Mouse (Mus musculus) erythroid progenitor cell, adult 5-6 weeks (primary cell): ENCODE data around the gene Zc3h4. TPM values are rescaled to one million over a fixed set of nuclear protein-coding genes. Genes with fewer than 3 reads are reported as not detected.

Experiments used
- ATAC-seq: replicated peaks from 2 replicates; pipeline ENCODE4 v1.8.0; 2016; ENCODE audit warnings: moderate number of reproducible peaks, mild to moderate bottlenecking, moderate TSS enrichment, inconsistent platforms; ENCODE audit not compliant: poor library complexity, low FRiP score, severe bottlenecking
- total RNA-seq, 2 experiments: library from RNA; stranded (forward) in 1 of 2; stranded (reverse) in 1 of 2; fragments of 150-400 nt in 1 of 2; fragments of 186-747, 209-891 nt in 1 of 2; gene quantifications; 2 replicates each; pipeline versions ENCODE4 v1.2.3 to v1.2.4; 2015 to 2017; ENCODE audit warnings: low replicate concordance in 2 of 2

The Zc3h4 gene
- total RNA-seq, 2 experiments from 2014 or later = 43.6 to 89.2 TPM

- no peak for ATAC-seq
Observed at GRCm38 (mm10) chr7:16473847-16474246, 73.1 kb downstream of the Zc3h4 start.

DNA sequence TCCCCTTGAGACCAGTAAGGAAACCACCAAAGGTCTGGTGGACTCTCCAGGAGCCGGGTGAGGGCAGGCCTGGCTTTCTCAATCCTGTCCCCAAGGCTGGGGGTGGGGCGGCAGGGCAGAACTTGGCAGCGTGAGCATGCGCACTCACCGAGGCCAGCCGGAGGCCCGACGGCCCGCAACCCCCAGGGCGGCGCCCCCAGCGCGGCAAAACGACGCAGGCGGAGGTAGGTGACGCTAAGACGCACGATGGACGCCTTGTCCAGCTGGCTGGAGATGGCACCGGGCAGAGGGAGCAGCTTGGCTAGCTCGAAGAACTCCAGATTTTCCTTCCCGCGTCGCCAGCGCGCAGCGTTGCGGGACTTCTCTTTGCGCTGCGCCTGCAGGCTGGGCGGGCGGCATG lies 73.7 kb downstream of the Zc3h4 start:
- no peak for ATAC-seq

- ATAC-seq = no peak
Observed at GRCm38 (mm10) chr7:16475321-16475720, 74.6 kb downstream of the Zc3h4 start.

- 0 out of 2 replicates have a peak, but pooled peaks have one; percentile 28 for ATAC-seq
Observed at GRCm38 (mm10) chr7:16475764-16476599, 75.3 kb downstream of the Zc3h4 start.

GRCm38 (mm10) chr7:16476600-16476989 lies 75.9 kb downstream of the Zc3h4 start:
- no peak for ATAC-seq

- ATAC-seq = no peak
Observed at GRCm38 (mm10) chr7:16477628-16478027, 76.9 kb downstream of the Zc3h4 start, which contains the start of gene Npas1. TSS of gene Npas1 (minus strand) at chr7:16477728.

Other genes starting within 250 kb of the Zc3h4 start
- 1.3 TPM in 1 of 2 replicates, not detected in the other for gene Meis3, start 225.8 kb upstream of the Zc3h4 start, total RNA-seq (2015; ENCODE audit: low replicate concordance)
- gene Meis3, start 225.8 kb upstream of the Zc3h4 start, total RNA-seq (2017; ENCODE audit: low replicate concordance) = not detected in 2 replicates
- 2.5 and 2.9 TPM in 2 replicates for gene Dhx34, start 178.9 kb upstream of the Zc3h4 start, total RNA-seq (2015; ENCODE audit: low replicate concordance)
- gene Dhx34, start 178.9 kb upstream of the Zc3h4 start, total RNA-seq (2017; ENCODE audit: low replicate concordance) = 0.76 and 4.6 TPM in 2 replicates
- gene C5ar2, start 156.8 kb upstream of the Zc3h4 start, total RNA-seq (2015; ENCODE audit: low replicate concordance) = 2.2 and 8.4 TPM in 2 replicates
- gene C5ar2, start 156.8 kb upstream of the Zc3h4 start, total RNA-seq (2017; ENCODE audit: low replicate concordance) = 1.8 and 3.3 TPM in 2 replicates
- 5.4 and 8.0 TPM in 2 replicates for gene C5ar1, start 141.4 kb upstream of the Zc3h4 start, total RNA-seq (2015; ENCODE audit: low replicate concordance)
- gene C5ar1, start 141.4 kb upstream of the Zc3h4 start, total RNA-seq (2017; ENCODE audit: low replicate concordance) = 2.3 and 5.0 TPM in 2 replicates
- gene Inafm1, start 127.3 kb upstream of the Zc3h4 start, total RNA-seq (2015; ENCODE audit: low replicate concordance) = 6.8 and 9.6 TPM in 2 replicates
- 16.3 and 19.3 TPM in 2 replicates for gene Inafm1, start 127.3 kb upstream of the Zc3h4 start, total RNA-seq (2017; ENCODE audit: low replicate concordance)
- 15.1 and 25.6 TPM in 2 replicates for gene Ccdc9, start 114.1 kb upstream of the Zc3h4 start, total RNA-seq (2015; ENCODE audit: low replicate concordance)
- 27.7 and 39.5 TPM in 2 replicates for gene Ccdc9, start 114.1 kb upstream of the Zc3h4 start, total RNA-seq (2017; ENCODE audit: low replicate concordance)
- 0.42 and 3.2 TPM in 2 replicates for gene Bbc3, start 92.5 kb upstream of the Zc3h4 start, total RNA-seq (2015; ENCODE audit: low replicate concordance)
- 0.76 and 2.6 TPM in 2 replicates for gene Bbc3, start 92.5 kb upstream of the Zc3h4 start, total RNA-seq (2017; ENCODE audit: low replicate concordance)
- 36.5 and 43.6 TPM in 2 replicates for gene Sae1, start 13.1 kb upstream of the Zc3h4 start, total RNA-seq (2015; ENCODE audit: low replicate concordance)
- gene Sae1, start 13.1 kb upstream of the Zc3h4 start, total RNA-seq (2017; ENCODE audit: low replicate concordance) = 113 and 196 TPM in 2 replicates
- 6.8 and 8.0 TPM in 2 replicates for gene Tmem160, start 51.9 kb downstream of the Zc3h4 start, total RNA-seq (2015; ENCODE audit: low replicate concordance)
- 1.9 and 5.9 TPM in 2 replicates for gene Tmem160, start 51.9 kb downstream of the Zc3h4 start, total RNA-seq (2017; ENCODE audit: low replicate concordance)
- not detected in 2 replicates for gene Npas1, start 76.8 kb downstream of the Zc3h4 start, total RNA-seq (2015; ENCODE audit: low replicate concordance)
- not detected in 2 replicates for gene Npas1, start 76.8 kb downstream of the Zc3h4 start, total RNA-seq (2017; ENCODE audit: low replicate concordance)
- 1.8 and 2.9 TPM in 2 replicates for gene Arhgap35, start 214.1 kb downstream of the Zc3h4 start, total RNA-seq (2015; ENCODE audit: low replicate concordance)
- gene Arhgap35, start 214.1 kb downstream of the Zc3h4 start, total RNA-seq (2017; ENCODE audit: low replicate concordance) = 2.3 TPM in 2 replicates